Mouse (Mus musculus): Measurements from ENCODE around the gene Olfr1310. TPM values are rescaled to one million over a fixed set of nuclear protein-coding genes. Genes with fewer than 3 reads are reported as not detected.

Olfr1310 gene
- not detected for polyA plus RNA-seq (2014; fragmentation: Illumina TruSeq; extraction: RNeasy Lipid Tissue Mini Kit (QIAGEN cat#74804); ENCODE audit: low read depth, low replicate concordance)

GRCm38 (mm10) chr2:112012608-112013007 is at the start of gene Olfr1310:
Gene Olfr1310, minus strand, starts transcription at chr2:112012708.

DNA sequence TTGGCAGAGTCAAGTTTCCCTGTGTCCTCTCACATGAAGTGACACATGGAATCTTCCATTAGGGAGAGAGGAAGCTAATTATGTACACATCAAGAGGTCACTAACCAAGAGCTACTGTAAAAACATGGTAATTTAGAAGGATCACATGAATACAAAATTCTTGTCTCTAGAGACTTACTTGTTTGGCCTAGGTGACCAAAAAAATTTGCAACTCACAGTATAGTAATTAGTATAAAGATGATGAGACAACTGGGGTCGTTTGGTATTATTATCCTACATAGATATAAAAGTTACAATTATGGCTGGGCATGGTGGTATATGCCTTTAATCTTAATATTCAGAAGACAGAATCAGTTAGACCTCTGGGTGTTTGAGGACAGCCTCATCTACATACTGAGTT is 37.6 kb upstream of the Olfr1310 start, which contains the start of gene Olfr1312:
Gene Olfr1312 (minus strand): TSS at position 101 of the 400 bp plus-strand sequence.

DNA sequence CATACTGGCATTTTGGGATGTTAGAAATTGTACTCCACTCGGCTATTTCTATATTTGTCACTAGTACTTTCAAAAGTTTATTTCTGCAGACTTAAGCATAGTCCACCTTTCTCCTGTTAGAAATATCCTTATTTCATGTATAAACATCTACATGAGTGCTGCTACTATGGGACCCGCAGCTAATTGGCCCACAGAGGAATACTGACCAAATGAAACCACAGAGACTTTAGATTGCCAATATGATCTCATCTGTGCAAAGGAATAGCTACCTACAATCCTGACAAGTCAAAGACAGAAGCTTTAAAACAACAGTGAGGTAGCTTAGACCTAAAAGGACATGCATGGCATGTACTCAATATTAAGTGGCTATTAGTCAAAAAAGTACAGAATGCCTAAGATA is 11.8 kb upstream of the Olfr1310 start, which contains the start of gene Olfr1311:
Gene Olfr1311 (minus strand): TSS at position 101 of the 400 bp plus-strand sequence.

GRCm38 (mm10) chr2:111990181-111990580 is 22.3 kb downstream of the Olfr1310 start, which contains the start of gene Olfr1309:
Gene Olfr1309, minus strand, starts transcription at chr2:111990281.

DNA sequence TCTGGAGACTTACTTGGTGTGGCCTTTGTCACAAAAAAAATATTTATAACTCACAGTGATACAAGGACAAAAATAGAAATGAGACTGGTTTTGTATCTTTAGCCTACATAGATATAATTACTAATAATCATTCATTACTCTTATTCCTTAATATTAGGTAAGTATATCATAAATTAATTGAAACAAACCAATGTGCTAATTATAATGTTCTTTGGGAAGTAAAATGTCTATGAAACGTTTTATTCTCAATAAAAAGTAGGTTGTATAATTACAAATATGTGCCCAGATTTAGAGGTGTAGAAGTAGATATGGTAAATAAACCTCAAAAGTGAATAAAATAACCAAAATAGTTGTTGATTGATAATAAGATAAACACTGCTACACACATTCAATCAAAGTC is 47.7 kb downstream of the Olfr1310 start, which contains the start of gene Olfr1308:
Gene Olfr1308 (minus strand): TSS at position 101 of the 400 bp plus-strand sequence.

Other genes with a start within 250 kb of the Olfr1310 start
- gene Olfr1302, start 235.3 kb downstream of the Olfr1310 start, polyA plus RNA-seq (2014; fragmentation: Illumina TruSeq; extraction: RNeasy Lipid Tissue Mini Kit (QIAGEN cat#74804); ENCODE audit: low read depth, low replicate concordance) = not detected
- not detected for gene Olfr1303, start 192.4 kb downstream of the Olfr1310 start, polyA plus RNA-seq (2014; fragmentation: Illumina TruSeq; extraction: RNeasy Lipid Tissue Mini Kit (QIAGEN cat#74804); ENCODE audit: low read depth, low replicate concordance)
- gene Olfr1305, start 135.6 kb downstream of the Olfr1310 start, polyA plus RNA-seq (2014; fragmentation: Illumina TruSeq; extraction: RNeasy Lipid Tissue Mini Kit (QIAGEN cat#74804); ENCODE audit: low read depth, low replicate concordance) = not detected
- not detected for gene Olfr1306, start 96.4 kb downstream of the Olfr1310 start, polyA plus RNA-seq (2014; fragmentation: Illumina TruSeq; extraction: RNeasy Lipid Tissue Mini Kit (QIAGEN cat#74804); ENCODE audit: low read depth, low replicate concordance)
- gene Olfr1307, start 63.3 kb downstream of the Olfr1310 start, polyA plus RNA-seq (2014; fragmentation: Illumina TruSeq; extraction: RNeasy Lipid Tissue Mini Kit (QIAGEN cat#74804); ENCODE audit: low read depth, low replicate concordance) = not detected
- gene Olfr1308, start 47.8 kb downstream of the Olfr1310 start, polyA plus RNA-seq (2014; fragmentation: Illumina TruSeq; extraction: RNeasy Lipid Tissue Mini Kit (QIAGEN cat#74804); ENCODE audit: low read depth, low replicate concordance) = not detected
- gene Olfr1309, start 22.4 kb downstream of the Olfr1310 start, polyA plus RNA-seq (2014; fragmentation: Illumina TruSeq; extraction: RNeasy Lipid Tissue Mini Kit (QIAGEN cat#74804); ENCODE audit: low read depth, low replicate concordance) = not detected
- gene Olfr1311, start 11.7 kb upstream of the Olfr1310 start, polyA plus RNA-seq (2014; fragmentation: Illumina TruSeq; extraction: RNeasy Lipid Tissue Mini Kit (QIAGEN cat#74804); ENCODE audit: low read depth, low replicate concordance) = not detected
- gene Olfr1312, start 37.5 kb upstream of the Olfr1310 start, polyA plus RNA-seq (2014; fragmentation: Illumina TruSeq; extraction: RNeasy Lipid Tissue Mini Kit (QIAGEN cat#74804); ENCODE audit: low read depth, low replicate concordance) = not detected
- gene Olfr1313, start 65.1 kb upstream of the Olfr1310 start, polyA plus RNA-seq (2014; fragmentation: Illumina TruSeq; extraction: RNeasy Lipid Tissue Mini Kit (QIAGEN cat#74804); ENCODE audit: low read depth, low replicate concordance) = not detected
- gene Olfr1314, start 84.1 kb upstream of the Olfr1310 start, polyA plus RNA-seq (2014; fragmentation: Illumina TruSeq; extraction: RNeasy Lipid Tissue Mini Kit (QIAGEN cat#74804); ENCODE audit: low read depth, low replicate concordance) = not detected
- not detected for gene Olfr1315-ps1, start 102.7 kb upstream of the Olfr1310 start, polyA plus RNA-seq (2014; fragmentation: Illumina TruSeq; extraction: RNeasy Lipid Tissue Mini Kit (QIAGEN cat#74804); ENCODE audit: low read depth, low replicate concordance)
- gene Olfr1316, start 122.3 kb upstream of the Olfr1310 start, polyA plus RNA-seq (2014; fragmentation: Illumina TruSeq; extraction: RNeasy Lipid Tissue Mini Kit (QIAGEN cat#74804); ENCODE audit: low read depth, low replicate concordance) = not detected
- not detected for gene Olfr1317, start 127.6 kb upstream of the Olfr1310 start, polyA plus RNA-seq (2014; fragmentation: Illumina TruSeq; extraction: RNeasy Lipid Tissue Mini Kit (QIAGEN cat#74804); ENCODE audit: low read depth, low replicate concordance)
- gene Olfr1318, start 141.5 kb upstream of the Olfr1310 start, polyA plus RNA-seq (2014; fragmentation: Illumina TruSeq; extraction: RNeasy Lipid Tissue Mini Kit (QIAGEN cat#74804); ENCODE audit: low read depth, low replicate concordance) = not detected
- 1.7 TPM for gene Lpcat4, start 226.8 kb upstream of the Olfr1310 start, polyA plus RNA-seq (2014; fragmentation: Illumina TruSeq; extraction: RNeasy Lipid Tissue Mini Kit (QIAGEN cat#74804); ENCODE audit: low read depth, low replicate concordance)
- 21.3 TPM for gene Nutm1, start 246.6 kb upstream of the Olfr1310 start, polyA plus RNA-seq (2014; fragmentation: Illumina TruSeq; extraction: RNeasy Lipid Tissue Mini Kit (QIAGEN cat#74804); ENCODE audit: low read depth, low replicate concordance)
- gene Nop10, start 249.2 kb upstream of the Olfr1310 start, polyA plus RNA-seq (2014; fragmentation: Illumina TruSeq; extraction: RNeasy Lipid Tissue Mini Kit (QIAGEN cat#74804); ENCODE audit: low read depth, low replicate concordance) = 45.7 TPM